Mouse (Mus musculus) urinary bladder, postnatal 25 days (tissue): ENCODE data around the gene Col8a2.

Experiments
- DNase-seq: peaks from one replicate; pipeline ENCODE4 v3.0.0; 2022; ENCODE audit warnings: low spot score

Col8a2 gene

DNA sequence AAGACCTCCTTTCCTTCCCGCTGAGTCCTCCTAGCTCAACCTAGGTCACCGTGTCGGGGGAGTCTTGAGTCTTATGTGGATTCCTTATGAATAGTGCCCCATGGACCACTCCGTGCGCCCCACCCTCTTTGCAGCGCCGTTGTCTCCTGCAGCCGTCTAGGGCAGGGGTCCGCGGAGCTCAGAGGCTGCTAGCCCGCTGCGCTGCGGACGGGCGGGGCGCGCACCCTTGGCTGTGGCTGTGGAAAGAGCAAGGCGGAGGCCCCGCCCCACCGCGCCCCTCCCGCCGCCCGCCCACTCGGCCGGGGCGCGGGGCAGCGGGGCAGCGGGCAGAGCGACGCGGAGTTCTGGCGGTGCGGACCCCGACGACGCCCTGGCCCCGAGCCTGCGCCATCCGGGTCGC, at the start of gene Col8a2:
Gene Col8a2 (plus strand): TSS at position 302 of the 400 bp plus-strand sequence.
- no peak for DNase-seq

- DNase-seq: no peak
Measured at GRCm38 (mm10) chr4:126237721-126238242, 48.8 kb upstream of the Col8a2 start.

GRCm38 (mm10) chr4:126239862-126240475, 46.6 kb upstream of the Col8a2 start:
- DNase-seq: no peak

DNA sequence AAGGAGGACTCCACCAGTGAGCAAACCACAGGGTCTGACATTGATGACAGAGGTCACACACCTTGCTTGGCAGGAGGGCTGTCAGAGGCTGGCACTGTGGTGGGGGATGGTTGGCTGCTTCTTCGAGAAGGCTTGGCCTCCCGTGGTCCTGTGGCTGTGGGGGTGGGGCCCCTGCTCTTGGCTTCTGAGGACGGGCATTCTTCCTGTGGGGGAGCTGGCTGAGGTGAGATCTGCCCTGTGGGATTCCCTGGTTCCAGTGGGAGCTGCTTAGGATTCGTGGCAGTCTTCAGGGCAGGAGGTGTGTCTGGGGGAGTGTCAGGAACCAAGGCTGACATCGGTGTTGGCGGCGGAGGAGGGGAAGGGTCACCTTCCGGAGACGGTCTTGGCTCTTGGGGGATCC, 44.6 kb upstream of the Col8a2 start:
- DNase-seq: no peak

- no peak for DNase-seq
Measured at GRCm38 (mm10) chr4:126242510-126242909, 44.1 kb upstream of the Col8a2 start.

GRCm38 (mm10) chr4:126246202-126246889, 40.2 kb upstream of the Col8a2 start:
- DNase-seq: no peak

DNA sequence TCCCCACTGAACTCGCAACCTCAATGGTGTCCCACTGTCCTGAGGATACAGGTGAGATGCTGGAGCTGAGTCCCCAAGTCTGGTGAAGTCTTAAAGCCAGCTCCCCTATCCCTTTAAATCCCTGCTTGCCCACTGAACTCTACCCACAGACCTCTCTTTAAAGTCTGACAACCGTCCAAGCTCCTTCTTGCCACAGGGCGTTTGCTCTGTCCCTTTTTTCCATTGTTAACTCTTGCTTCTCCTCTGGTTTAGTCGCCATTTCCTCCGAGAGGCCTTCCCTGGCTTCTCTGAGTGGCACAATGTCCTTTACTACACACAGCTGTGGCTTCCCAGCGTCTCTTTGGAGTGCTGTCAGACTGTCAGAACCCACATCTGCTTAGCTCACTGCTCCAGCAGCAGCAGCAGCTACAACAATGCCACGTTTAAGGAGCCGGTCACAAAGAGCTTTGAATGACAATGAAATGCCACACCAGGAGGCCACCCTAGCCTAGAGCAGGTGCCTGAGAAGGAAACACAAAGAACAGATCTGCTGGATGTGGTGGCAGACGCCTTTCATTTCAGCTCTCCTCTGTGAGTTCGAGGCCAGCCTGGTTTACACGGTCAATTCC, 38.2 kb upstream of the Col8a2 start:
- no peak for DNase-seq

GRCm38 (mm10) chr4:126250659-126251058, 35.9 kb upstream of the Col8a2 start:
- no peak for DNase-seq

GRCm38 (mm10) chr4:126251655-126252254, 34.8 kb upstream of the Col8a2 start:
- DNase-seq: no peak

DNA sequence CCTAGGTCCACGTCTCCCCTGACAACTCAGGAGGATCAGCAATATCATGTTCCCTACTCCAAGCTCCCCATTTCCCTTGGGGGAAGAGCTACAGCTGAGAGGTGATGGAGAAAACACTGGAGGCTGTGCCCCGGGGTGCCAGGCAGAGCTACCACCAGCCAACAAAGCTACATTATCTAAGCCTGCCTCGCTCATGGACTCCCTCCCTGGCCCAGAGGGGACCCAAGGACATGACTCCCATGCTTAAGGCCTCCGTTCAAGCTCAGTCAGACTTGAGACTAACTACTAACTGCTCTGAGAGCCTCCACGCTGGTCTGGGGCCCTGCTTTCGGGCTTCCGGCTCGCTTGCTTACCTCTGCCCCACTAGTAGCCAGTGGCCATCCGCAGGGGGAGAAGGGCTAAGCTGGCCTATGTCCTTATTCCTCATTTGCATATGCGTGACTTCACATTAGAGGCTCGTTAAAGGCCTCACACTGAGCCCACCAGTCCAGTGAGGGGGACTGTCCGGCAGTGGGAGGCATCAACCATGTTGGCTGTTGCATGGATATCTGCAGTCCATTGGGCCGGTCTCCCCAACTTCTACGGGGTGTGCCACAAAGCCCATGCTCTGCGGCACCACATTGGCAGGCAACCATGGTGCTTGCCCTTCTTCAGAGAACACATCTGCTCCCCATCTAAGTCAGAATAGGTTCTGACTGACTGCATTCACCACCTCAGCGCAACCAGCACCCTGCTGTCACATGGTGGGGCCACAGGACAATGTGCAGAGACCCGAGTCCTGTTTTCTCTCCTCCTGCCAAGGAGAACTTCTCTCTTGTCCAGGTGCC, 34.0 kb upstream of the Col8a2 start:
- no peak for DNase-seq

DNA sequence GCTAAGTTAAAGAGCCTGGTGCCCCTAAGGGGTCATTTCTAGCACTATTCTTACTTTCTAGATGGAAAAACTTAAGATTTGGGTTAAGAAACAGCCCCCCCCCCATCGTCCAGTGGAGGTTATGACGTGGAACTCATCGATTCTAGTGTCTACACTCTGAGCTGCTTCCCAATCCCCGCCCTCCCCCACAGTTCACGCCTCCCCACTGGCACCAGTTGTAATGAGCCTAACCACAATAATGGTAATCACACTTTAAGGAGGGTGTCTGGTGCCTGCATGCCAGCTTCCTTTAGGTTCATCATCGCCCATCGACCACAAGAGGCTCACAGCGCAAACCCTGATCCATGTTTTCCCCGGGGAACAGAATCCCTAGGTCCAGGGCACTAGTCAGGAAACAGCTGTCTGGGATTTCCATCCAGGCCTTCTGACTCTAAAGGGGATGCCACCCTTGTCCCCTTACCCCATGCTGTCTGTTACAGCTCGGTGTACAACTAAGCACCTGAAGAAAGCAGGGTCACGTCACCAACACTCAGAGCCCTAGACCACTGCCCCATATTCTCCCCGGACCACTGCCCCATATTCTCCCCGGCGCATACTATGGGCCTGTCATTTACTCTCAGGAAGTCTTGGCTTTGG, 32.8 kb upstream of the Col8a2 start:
- no peak for DNase-seq

DNA sequence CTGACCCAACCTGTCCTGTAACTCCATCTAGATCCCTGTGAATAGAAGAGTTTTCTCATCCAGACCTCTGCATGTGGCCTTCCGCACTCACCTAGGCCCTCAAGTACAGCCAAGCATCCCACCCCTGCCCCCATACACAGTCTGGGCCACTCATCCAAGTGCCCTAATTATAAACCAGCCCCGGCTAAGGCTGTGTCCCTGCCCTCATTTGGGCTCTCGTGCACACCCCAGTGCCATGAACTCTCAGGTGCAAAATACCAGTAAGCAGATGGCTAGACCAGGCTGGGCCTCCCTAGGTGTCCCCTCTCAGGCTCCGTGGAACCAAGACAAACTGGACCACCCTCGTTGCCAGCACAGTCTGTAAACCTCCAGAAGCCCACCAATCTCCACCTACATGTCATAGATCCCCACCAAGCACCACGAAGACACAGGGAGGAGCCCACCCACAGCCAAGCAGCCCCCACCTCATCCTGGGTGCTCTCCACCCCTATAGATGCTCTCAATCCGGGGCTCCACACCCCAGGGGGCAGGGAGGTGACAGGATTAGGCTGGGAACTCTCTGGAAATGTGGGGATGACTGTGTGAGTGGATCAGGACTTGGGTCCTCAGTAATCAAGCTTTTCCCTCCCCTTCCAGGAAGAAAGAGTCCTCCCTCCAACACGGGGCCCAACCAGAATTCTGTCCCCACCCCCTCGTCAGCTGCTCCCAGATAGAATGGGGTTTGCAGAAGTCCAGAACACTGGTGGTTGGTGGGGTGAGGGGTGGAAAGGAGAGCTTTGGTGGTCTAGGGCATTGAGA, 32.1 kb upstream of the Col8a2 start:
- DNase-seq: no peak

DNA sequence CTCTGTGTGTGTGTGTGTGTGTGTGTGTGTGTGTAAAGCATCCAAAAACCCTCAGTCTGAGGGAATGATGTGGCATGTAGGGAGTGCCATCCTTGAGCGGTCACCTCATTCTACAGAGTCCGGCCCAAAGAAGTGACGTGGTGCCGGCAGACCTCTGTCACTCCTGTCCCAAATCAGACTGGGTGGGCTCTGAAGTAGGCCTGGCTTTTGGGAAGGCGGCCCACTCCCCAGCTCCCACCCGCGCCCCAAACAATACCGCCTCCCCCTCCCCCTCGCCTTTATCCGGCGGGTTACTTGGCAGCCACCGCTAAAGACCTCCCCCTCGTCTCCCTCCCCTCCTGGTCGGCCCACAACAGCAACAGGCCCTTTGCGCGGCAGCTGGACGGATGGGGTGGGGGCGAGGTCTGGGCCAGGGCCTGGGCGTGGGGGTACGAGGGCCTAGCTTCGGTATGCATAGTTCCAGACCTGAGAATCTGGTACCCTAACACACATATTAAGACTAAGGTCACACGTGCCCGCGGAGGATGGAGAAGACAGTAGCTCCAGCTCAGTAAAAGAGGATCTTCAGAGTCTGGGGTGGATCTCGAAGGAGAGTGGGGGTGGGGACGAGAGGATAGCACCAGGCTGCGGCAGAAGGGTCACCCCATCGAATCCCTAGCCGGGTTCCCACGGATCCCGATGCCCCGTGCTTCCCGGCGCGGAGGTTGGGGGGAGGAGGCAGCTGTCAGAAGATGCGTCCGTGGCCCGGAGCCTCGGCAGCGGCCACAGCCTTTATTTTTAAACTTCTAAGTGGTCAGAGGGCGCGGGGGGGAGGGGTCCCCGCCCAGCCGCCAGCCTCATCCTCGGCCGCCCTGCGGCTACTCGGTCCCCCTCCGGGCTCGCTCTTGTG, 31.2 kb upstream of the Col8a2 start:
- no peak for DNase-seq

DNA sequence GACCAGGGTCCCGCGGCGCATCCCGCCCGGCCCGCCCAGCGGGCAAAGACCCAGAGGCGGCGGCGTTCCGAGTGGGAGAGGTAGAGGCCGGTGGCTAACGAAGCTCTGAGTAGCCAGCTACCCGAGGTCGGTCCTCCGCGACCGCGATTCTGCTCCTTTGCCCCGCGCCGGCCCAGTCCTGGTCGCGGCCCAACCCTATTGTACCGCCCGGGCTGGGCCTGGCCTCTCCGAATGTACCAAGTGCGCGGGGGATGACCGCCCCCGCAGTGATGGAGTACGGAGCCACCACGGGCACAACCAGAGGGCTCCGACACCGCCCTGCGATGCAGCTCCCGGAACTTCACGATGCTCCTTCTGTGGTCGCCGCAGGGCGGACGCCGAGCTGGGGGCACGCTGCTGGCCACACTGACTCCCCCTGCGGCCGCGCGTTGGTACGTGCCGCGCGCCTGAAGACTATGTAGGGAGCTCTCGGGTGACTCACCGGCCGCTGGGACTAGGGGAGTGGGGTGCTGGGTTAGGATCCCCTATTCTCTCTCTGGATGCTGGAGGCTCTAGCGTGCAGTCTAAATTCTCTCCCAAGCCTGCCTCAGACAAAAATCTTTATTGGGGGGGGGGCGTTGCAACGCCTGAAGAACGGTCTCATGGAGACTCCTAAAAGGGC, 30.3 kb upstream of the Col8a2 start, which contains the start of gene Map7d1:
Gene Map7d1 (minus strand): TSS at position 213 of the 661 bp plus-strand sequence.
- peak; percentile 85 for DNase-seq

DNA sequence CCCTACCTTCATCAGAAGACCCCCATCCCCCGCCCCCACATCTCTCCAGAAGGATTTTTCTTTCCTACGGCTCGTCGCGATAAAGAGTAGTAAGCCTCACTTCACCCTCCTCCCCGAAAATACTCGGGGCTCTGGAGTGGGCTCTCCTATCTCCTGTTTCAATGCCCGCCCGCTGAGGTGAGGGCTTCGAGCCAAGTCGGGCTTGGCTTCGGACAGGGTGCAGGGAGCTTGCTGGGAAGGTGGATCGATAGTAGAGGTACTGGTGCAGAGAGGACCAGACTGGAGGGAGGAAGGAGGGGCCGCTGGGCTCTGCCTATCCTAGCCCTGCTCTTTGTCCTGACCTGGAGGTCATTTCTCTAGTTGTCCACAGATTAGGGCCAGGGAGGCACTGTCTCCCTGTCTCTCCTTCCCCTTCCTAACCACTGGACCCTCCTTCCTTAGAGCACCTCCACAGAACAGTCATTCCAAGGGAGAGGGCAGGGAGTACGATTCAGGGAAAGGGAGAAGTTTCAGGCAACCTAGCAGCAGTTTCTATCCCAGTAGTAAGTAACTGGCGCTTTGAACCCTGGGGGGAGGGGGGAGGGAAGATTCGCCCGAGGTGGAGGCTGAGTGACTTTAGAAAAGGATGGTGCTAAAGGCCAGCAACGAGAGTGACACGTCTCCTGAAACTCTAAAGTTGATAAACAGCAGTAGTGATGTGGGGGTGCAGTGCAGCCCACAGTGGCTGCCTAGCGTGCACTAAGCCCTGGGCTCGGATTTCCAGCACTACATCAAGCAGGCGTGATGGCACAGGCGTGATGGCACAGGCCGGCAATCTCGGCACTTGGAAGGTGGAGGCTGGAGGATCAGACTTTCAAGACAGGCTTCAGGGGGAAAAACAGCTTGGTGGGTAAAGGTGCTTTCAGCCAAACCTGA, 29.4 kb upstream of the Col8a2 start:
- DNase-seq: no peak

GRCm38 (mm10) chr4:126259063-126259462, 27.5 kb upstream of the Col8a2 start:
- no peak for DNase-seq

GRCm38 (mm10) chr4:126259523-126260160, 27.0 kb upstream of the Col8a2 start:
- DNase-seq: peak; percentile 59
